Mouse (Mus musculus): Measurements from ENCODE around the gene Dph2.

GRCm38 (mm10) chr4:117889471-117889870, 2.4 kb downstream of the Dph2 start:
- TF ChIP-seq CTCF (IDR thresholded peaks at IDR 0.05; ENCODE audit: insufficient read depth, low read depth, low read length) (no peak), POLR2A (IDR thresholded peaks at IDR 0.05; ENCODE audit: insufficient read depth, low read depth, low read length) (no peak)
